Mouse (Mus musculus): ENCODE data around the gene Ggt5.

DNA sequence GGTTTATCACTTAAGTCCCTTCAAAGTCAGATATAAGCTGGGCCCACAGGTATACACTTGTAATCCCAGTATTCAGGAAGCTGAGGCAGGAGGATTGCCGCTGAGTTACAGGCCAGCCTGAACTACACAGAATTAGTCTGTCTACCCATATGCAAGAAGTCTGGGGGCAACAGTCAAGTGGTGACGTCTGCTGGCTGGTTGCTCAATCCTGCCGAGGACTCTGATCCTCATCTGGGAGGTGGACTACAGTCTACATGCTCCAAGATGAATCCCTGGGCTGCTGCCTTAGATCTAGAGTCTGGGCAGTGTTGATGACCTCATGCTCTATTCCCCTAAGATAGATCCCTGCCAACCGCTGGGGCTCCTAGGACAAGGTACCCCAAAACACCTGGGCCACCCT is 64.9 kb downstream of the Ggt5 start:
- TF ChIP-seq GATA1 (IDR thresholded peaks at IDR 0.05; ENCODE audit: borderline replicate concordance, low read length): no peak
- TF ChIP-seq FLI1 (IDR thresholded peaks at IDR 0.05; ENCODE audit: low read length): no peak
